ENCODE assay signal across 7 mouse cellular contexts in genomic region chr10:99619421-99620151, GRCm38 (mm10).
DNase-seq lines count a peak whose midpoint lies in the region; ATAC-seq and TF ChIP-seq lines count a peak whose summit lies in the region.

No protein-coding gene starts in this region.

- TF ChIP-seq CTCF in left cerebral cortex, adult 2 months (IDR thresholded peaks at IDR 0.05), result peak; percentile 96

- intact Hi-C loops in left cerebral cortex, adult 2 months (cut with DNase I), result loop anchor here (1.0 to 10.0 kb wide), 4 partner anchors 357 to 1905 kb away; partner anchors contain the start of genes Dusp6 and Poc1b

- peak; percentile 86 for ATAC-seq in megakaryocyte progenitor cell, adult 5-6 weeks (replicated peaks; ENCODE audit: poor library complexity)

- H3K4me3 ChIP-seq in left cerebral cortex, adult 2 months, result peak overlapping the region; percentile 39

- DNase-seq in ZHBTc4 (ENCODE audit: low read depth, low spot score), result peak; percentile 83
- peak; percentile 47 for DNase-seq in cerebellum, adult 9-10 months
- peak; percentile 35 to 70 for DNase-seq in frontal cortex, postnatal 14 days (ENCODE audit: low spot score in 2 of 2)
- DNase-seq in induced T-regulatory cell, adult 2 months (ENCODE audit: low read depth), result peak; percentile 84
- peak; percentile 71 to 80 for DNase-seq in left cerebral cortex, adult 2 months (ENCODE audit: extremely low spot score in 1 of 2, low spot score in 2 of 2)
- peak; percentile 66 for DNase-seq in skeletal muscle tissue, adult 2 months (ENCODE audit: low read depth, low spot score)

- H3K27ac ChIP-seq in left cerebral cortex, adult 2 months, result no peak overlapping the region
